Comparison of ENCODE assay signal across 28 mouse cellular contexts in the genomic region with DNA sequence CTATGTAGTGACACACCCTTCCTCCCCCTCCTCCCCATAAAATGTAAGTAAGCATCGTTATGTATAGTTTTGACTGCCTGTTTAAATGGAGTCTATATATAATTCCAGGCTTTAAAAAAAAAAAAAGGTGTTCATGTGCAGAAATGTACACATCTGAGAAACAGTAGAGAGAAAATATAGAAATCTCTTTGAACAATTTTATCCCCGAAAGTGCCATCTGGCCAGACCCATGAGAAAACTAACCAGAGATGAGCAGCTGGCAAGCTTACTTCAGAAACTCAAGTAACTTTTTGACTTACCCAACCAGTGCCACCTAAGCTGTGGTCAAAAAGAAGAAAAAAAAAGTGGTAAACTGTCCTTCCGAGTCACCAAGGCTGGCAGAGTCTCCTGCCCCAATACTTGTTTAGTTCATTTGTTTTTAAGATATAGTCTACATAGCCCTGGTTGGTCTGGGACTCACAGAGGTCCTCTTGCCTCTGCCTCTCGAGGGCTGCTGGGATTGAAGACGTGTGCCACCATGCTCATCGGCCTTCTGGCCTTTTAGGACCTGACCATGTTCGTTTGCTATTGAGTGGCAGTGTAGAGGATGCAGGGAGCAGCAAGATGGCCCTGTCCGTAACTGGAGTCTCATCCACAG. TPM values are rescaled to one million over a fixed set of nuclear protein-coding genes. Genes with fewer than 3 reads are reported as not detected.
DNase-seq lines count a peak whose midpoint lies in the region; TF ChIP-seq lines count a peak whose summit lies in the region.
"Had no signal": no experiment of that assay in that cellular context is flagged by ENCODE, and none has a peak within 500 bp of the region (broad histone marks: within the 10 kb centered on the region; RNA-seq: fewer than 3 reads in every experiment).

No protein-coding gene starts in this region.

- H3K27me3 ChIP-seq in testis, adult 2 months (ENCODE audit: control insufficient read depth, insufficient read depth, low read length), result no peaks in the 10 kb centered on the region
- H3K27me3 ChIP-seq: embryonic facial prominence, embryonic 13.5 days; forebrain, embryonic 12.5 days; forebrain, embryonic 15.5 days; heart, embryonic 12.5 days; heart, embryonic 15.5 days; hindbrain, embryonic 13.5 days had no signal

- H3K4me1 ChIP-seq in testis, adult 2 months (ENCODE audit: control insufficient read depth, insufficient read depth, low read length), result peaks cover 4% of the 10 kb centered on the region; the same call in 1 of the 2 replicates
- H3K4me1 ChIP-seq: forebrain, embryonic 12.5 days; forebrain, embryonic 15.5 days; hindbrain, embryonic 13.5 days had no signal

- H3K36me3 ChIP-seq in testis, adult 2 months (ENCODE audit: control insufficient read depth, insufficient read depth, low read length), result no peaks in the 10 kb centered on the region
- H3K36me3 ChIP-seq: embryonic facial prominence, embryonic 10.5 days; embryonic facial prominence, embryonic 13.5 days; forebrain, embryonic 12.5 days; forebrain, embryonic 15.5 days; heart, embryonic 12.5 days; heart, embryonic 15.5 days; hindbrain, embryonic 10.5 days; hindbrain, embryonic 13.5 days had no signal

- no peak for DNase-seq in testis, postnatal 10 days (ENCODE audit: low spot score)
- peak; percentile 11 for DNase-seq in A20 (ENCODE audit: low read depth, low spot score)
- peak; percentile 46 for DNase-seq in brain, adult 2 months (ENCODE audit: low read depth, low spot score)
- DNase-seq in cerebellum, postnatal 4 days (ENCODE audit: low spot score in 2 of 2), result no peak
- DNase-seq in kidney, postnatal 10 days, result no peak
- no peak for DNase-seq in gastrocnemius, postnatal 4 days (ENCODE audit: low spot score in 2 of 2)
- DNase-seq: adrenal gland, postnatal 10 days; adrenal gland, postnatal 36 days; cerebellum, adult 11-12 months; cerebellum, adult 8-10 months; cerebellum, postnatal 14 days; embryo, embryonic 11 days; gastrocnemius, adult 2 months; gastrocnemius, postnatal 14 days; heart, postnatal 10 days; heart, postnatal 36 days; kidney, adult 18-20 months; kidney, adult 9 months had no signal

- H3K27ac ChIP-seq in testis, adult 2 months (ENCODE audit: control insufficient read depth, insufficient read depth, low read depth, low read length), result no peak overlapping the region
- H3K27ac ChIP-seq: embryonic facial prominence, embryonic 10.5 days; embryonic facial prominence, embryonic 13.5 days; forebrain, embryonic 12.5 days; forebrain, embryonic 15.5 days; gastrocnemius, adult 2 months; heart, embryonic 15.5 days; hindbrain, embryonic 10.5 days; hindbrain, embryonic 13.5 days had no signal

- no peak for TF ChIP-seq POLR2A in testis, adult 2 months (IDR thresholded peaks at IDR 0.05; ENCODE audit: control insufficient read depth, low read depth, low read length)

- peak overlapping the region; percentile 82 for H3K4me3 ChIP-seq in testis, adult 2 months (ENCODE audit: control insufficient read depth, low read depth, low read length)
- H3K4me3 ChIP-seq: embryonic facial prominence, embryonic 10.5 days; embryonic facial prominence, embryonic 13.5 days; erythroblast, embryonic 14.5 days; forebrain, embryonic 12.5 days; forebrain, embryonic 15.5 days; gastrocnemius, adult 2 months; heart, embryonic 12.5 days; heart, embryonic 15.5 days; hindbrain, embryonic 10.5 days; hindbrain, embryonic 13.5 days had no signal

- TF ChIP-seq CTCF in testis, adult 2 months (IDR thresholded peaks at IDR 0.05; ENCODE audit: control insufficient read depth, insufficient read depth, insufficient replicate concordance, low read depth, low read length), result no peak

RNA-seq across cellular contexts. Expression of a gene that starts 4.3 kb away (rescaled TPM):
- polyA plus RNA-seq in testis, adult 2 months (2012; rRNA removed), result 24.9 and 31.5 TPM in 2 replicates
- 1 to 10 TPM; 2.7 to 6.7 TPM for total RNA-seq in gastrocnemius, postnatal 4 days (2021)

Comparison
In these comparisons a context has a peak if more than half of its experiments do, and no peak if none do; other contexts are left out.
1. DNase-seq: peak in A20 (single experiment) and brain, adult 2 months (single experiment); none in testis, postnatal 10 days (single experiment), cerebellum, postnatal 4 days (0 of 2), kidney, postnatal 10 days (single experiment) and gastrocnemius, postnatal 4 days (0 of 2).